Comparison of ENCODE assay signal across 17 mouse cellular contexts in genomic region chr4:40477963-40478362, GRCm38 (mm10). TPM values are rescaled to one million over a fixed set of nuclear protein-coding genes. Genes with fewer than 3 reads are reported as not detected.
"Had no signal": no experiment of that assay in that cellular context is flagged by ENCODE, and none has a peak within 500 bp of the region (broad histone marks: within the 10 kb centered on the region; RNA-seq: fewer than 3 reads in every experiment).

No protein-coding gene starts in this region.

- H3K4me3 ChIP-seq: liver, embryonic 15.5 days; lung, embryonic 15.5 days; megakaryocyte, embryonic 14.5 days; midbrain, embryonic 13.5 days; midbrain, embryonic 15.5 days; neural tube, embryonic 12.5 days; stomach, embryonic 15.5 days had no signal

- H3K9ac ChIP-seq: liver, embryonic 15.5 days; liver, postnatal 0 days; lung, embryonic 15.5 days; midbrain, embryonic 13.5 days; midbrain, embryonic 15.5 days; neural tube, embryonic 12.5 days; stomach, embryonic 15.5 days had no signal

- H3K36me3 ChIP-seq: liver, embryonic 15.5 days; lung, embryonic 15.5 days; midbrain, embryonic 13.5 days; midbrain, embryonic 15.5 days; neural tube, embryonic 12.5 days; stomach, embryonic 15.5 days had no signal

- H3K4me2 ChIP-seq: liver, embryonic 15.5 days; lung, embryonic 15.5 days; midbrain, embryonic 13.5 days; midbrain, embryonic 15.5 days; neural tube, embryonic 12.5 days; stomach, embryonic 15.5 days had no signal

- H3K9me3 ChIP-seq: liver, embryonic 15.5 days; lung, embryonic 15.5 days; midbrain, embryonic 13.5 days; midbrain, embryonic 15.5 days; neural tube, embryonic 12.5 days; stomach, embryonic 15.5 days had no signal

- ATAC-seq: liver, postnatal 0 days; lung, postnatal 0 days; midbrain, embryonic 13.5 days; midbrain, embryonic 15.5 days had no signal

- H3K4me1 ChIP-seq: liver, embryonic 15.5 days; neural tube, embryonic 12.5 days had no signal

- H3K27ac ChIP-seq: liver, embryonic 15.5 days; lung, embryonic 15.5 days; macrophage; midbrain, embryonic 13.5 days; midbrain, embryonic 15.5 days; neural tube, embryonic 12.5 days; stomach, embryonic 15.5 days; stomach, postnatal 0 days had no signal

- DNase-seq: liver, postnatal 0 days; lung, adult 2 months; lung, postnatal 14 days; lung, postnatal 36 days; thymus, adult 2 months; thymus, postnatal 25 days had no signal

RNA-seq across cellular contexts. Expression of gene Tmem215, which starts 6.0 kb away (rescaled TPM):
- total RNA-seq: monocyte, adult 5-6 weeks had no signal
- polyA plus RNA-seq: macrophage had no signal
